Mouse (Mus musculus) embryonic fibroblast, embryonic 13.5 days (primary cell): Measurements from ENCODE around the gene Thsd4. TPM values are rescaled to one million over a fixed set of nuclear protein-coding genes. Genes with fewer than 3 reads are reported as not detected.

Experiments used
- H3K27ac ChIP-seq: 2 replicates; pipeline ENCODE4 v1.5.1; 2012; ENCODE audit warnings: low read length, control low read depth, inconsistent platforms; ENCODE audit not compliant: insufficient read depth
- H3K4me1 ChIP-seq: 2 replicates; pipeline ENCODE4 v1.6.1; 2011; ENCODE audit warnings: low read length; ENCODE audit not compliant: control insufficient read depth, insufficient read depth
- H3K4me3 ChIP-seq: 2 replicates; pipeline ENCODE4 v1.5.1; 2011; ENCODE audit warnings: mild to moderate bottlenecking, control low read depth, low read length; ENCODE audit not compliant: insufficient read depth
- CTCF ChIP-seq: IDR thresholded peaks from 2 replicates; pipeline ENCODE4 v1.5.1; 2011; ENCODE audit warnings: mild to moderate bottlenecking, control low read depth, low read length, moderate library complexity, borderline replicate concordance; ENCODE audit not compliant: insufficient read depth
- POLR2A ChIP-seq: IDR thresholded peaks from 2 replicates; pipeline ENCODE4 v1.6.1; 2011; ENCODE audit warnings: low read depth, mild to moderate bottlenecking, control low read depth, low read length, moderate library complexity
- polyA plus RNA-seq: library from polyadenylated mRNA; stranded (reverse); fragments of >200 nt; gene quantifications from 2 replicates; pipeline ENCODE4 v1.2.4, GENCODE M21; 2011; ENCODE audit warnings: low read depth; ENCODE audit not compliant: missing spikeins, insufficient read length

Gene Thsd4
- polyA plus RNA-seq, 1 experiment: 7.0 TPM

- Histone ChIP-seq H3K4me1 (no peaks in the 10 kb centered on the region), H3K4me3 (no peak overlapping the region), H3K27ac (no peak overlapping the region)
- TF ChIP-seq CTCF: no peak
- no peak for TF ChIP-seq POLR2A
These were observed 205.3 kb downstream of the Thsd4 start for GRCm38 (mm10) chr9:60316510-60316909.

GRCm38 (mm10) chr9:60315533-60315932 is 206.3 kb downstream of the Thsd4 start:
- Histone ChIP-seq H3K27ac (no peak overlapping the region), H3K4me1 (no peaks in the 10 kb centered on the region), H3K4me3 (no peak overlapping the region)
- TF ChIP-seq CTCF: no peak
- TF ChIP-seq POLR2A: no peak

GRCm38 (mm10) chr9:60313661-60314060 is 208.2 kb downstream of the Thsd4 start:
- H3K27ac ChIP-seq: no peak overlapping the region
- H3K4me1 ChIP-seq: peaks cover 4% of the 10 kb centered on the region; the same call in 1 of the 2 replicates
- TF ChIP-seq POLR2A (no peak), CTCF (no peak)
- no peak overlapping the region for H3K4me3 ChIP-seq

- H3K27ac ChIP-seq: no peak overlapping the region
- H3K4me1 ChIP-seq: peaks cover 5% of the 10 kb centered on the region
- TF ChIP-seq CTCF (no peak), POLR2A (no peak)
- H3K4me3 ChIP-seq: no peak overlapping the region
These were observed 209.2 kb downstream of the Thsd4 start for GRCm38 (mm10) chr9:60312670-60313069.

- Histone ChIP-seq H3K4me1 (peaks cover 5% of the 10 kb centered on the region), H3K4me3 (no peak overlapping the region), H3K27ac (no peak overlapping the region)
- no peak for TF ChIP-seq POLR2A
- no peak for TF ChIP-seq CTCF
These were observed 210.2 kb downstream of the Thsd4 start for GRCm38 (mm10) chr9:60311594-60312128.

- TF ChIP-seq CTCF (no peak), POLR2A (no peak)
- Histone ChIP-seq H3K4me1 (peaks cover 5% of the 10 kb centered on the region), H3K4me3 (no peak overlapping the region), H3K27ac (no peak overlapping the region)
These were observed 211.0 kb downstream of the Thsd4 start for GRCm38 (mm10) chr9:60310741-60311317.

GRCm38 (mm10) chr9:60309786-60310711 is 211.8 kb downstream of the Thsd4 start:
- TF ChIP-seq POLR2A (no peak), CTCF (no peak)
- H3K4me3 ChIP-seq: no peak overlapping the region
- H3K27ac ChIP-seq: peak overlapping the region; percentile 21; the same call in 1 of the 2 replicates
- H3K4me1 ChIP-seq: peaks cover 5% of the 10 kb centered on the region

- Histone ChIP-seq H3K4me3 (no peak overlapping the region), H3K27ac (no peak overlapping the region), H3K4me1 (peaks cover 5% of the 10 kb centered on the region)
- no peak for TF ChIP-seq POLR2A
- no peak for TF ChIP-seq CTCF
These were observed 213.7 kb downstream of the Thsd4 start for GRCm38 (mm10) chr9:60308182-60308581.

- H3K27ac ChIP-seq: no peak overlapping the region
- H3K4me1 ChIP-seq: peaks cover 5% of the 10 kb centered on the region
- no peak overlapping the region for H3K4me3 ChIP-seq
- TF ChIP-seq POLR2A: no peak
- no peak for TF ChIP-seq CTCF
These were observed 214.4 kb downstream of the Thsd4 start for GRCm38 (mm10) chr9:60307469-60307868.

GRCm38 (mm10) chr9:60306241-60306640 is 215.6 kb downstream of the Thsd4 start:
- H3K4me1 ChIP-seq: peaks cover 5% of the 10 kb centered on the region
- H3K4me3 ChIP-seq: no peak overlapping the region
- H3K27ac ChIP-seq: no peak overlapping the region
- TF ChIP-seq CTCF (no peak), POLR2A (no peak)
